Mouse (Mus musculus) urinary bladder, postnatal 10 days (tissue): Measurements from ENCODE around the gene Slc8a2.

Experiments used
- DNase-seq: peaks from one replicate; pipeline ENCODE4 v3.0.0; 2022; ENCODE audit warnings: low spot score

The Slc8a2 gene

DNA sequence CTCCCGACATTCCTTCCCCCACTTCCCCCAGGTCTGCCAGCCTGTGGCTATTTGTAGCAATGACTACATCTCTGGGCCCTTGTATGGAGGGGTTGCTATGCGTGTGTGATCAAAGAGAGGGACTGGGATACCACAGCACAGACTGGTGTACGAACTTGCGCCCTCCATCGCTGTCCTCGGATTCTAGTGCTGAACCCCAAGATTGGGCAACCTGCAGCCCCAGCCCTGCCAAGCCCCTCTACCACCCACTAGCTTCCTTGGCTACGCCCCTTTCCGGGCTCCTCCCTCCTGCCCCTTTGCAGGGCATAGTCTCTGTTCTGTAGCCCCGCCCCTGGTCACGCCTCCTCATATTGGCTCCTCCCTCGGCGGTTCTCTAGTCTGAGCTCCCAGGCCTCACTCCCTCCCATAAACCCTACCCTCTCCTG is at the start of gene Slc8a2:
Gene Slc8a2, plus strand, starts transcription at position 406 of the 425 bp plus-strand sequence.
- DNase-seq: peak; percentile 47

DNA sequence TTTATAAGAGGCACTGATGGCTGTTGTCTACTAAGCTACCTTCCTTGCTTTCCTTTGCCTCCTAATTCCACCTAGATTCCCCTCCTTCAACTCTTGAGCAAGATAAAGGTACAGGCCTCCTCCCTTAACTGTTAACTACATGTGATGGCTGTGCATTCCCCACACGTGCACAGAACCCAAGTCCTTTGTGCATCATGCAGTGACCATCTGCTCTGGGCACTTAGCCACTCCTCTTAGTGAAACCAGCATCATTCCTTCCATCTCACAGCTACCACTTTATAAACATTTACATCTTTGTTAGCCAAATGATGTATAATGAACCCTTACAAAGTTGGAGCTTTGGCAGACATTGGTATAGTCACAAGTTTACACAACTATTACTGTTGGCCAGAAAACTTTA is 49.7 kb upstream of the Slc8a2 start:
- DNase-seq: no peak

DNA sequence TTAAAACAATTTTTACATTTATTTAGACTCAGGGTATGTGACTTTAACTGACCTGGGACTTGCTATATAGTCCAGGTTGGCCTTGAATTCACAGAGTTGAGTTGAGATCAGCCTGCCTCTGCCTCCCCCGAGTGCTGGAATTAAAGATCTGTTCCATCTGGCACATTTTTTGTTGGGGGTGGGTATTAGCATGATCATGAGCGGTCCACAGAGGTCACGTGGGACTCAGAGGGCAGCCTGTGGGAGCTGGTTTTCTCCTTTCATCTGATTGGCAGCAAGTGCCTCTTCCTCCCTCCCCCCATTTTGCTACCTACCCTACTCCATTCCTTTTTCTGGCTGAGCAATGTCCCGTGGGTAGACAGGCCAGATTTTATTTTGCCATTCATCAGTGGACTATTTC is 49.0 kb upstream of the Slc8a2 start:
- no peak for DNase-seq

DNA sequence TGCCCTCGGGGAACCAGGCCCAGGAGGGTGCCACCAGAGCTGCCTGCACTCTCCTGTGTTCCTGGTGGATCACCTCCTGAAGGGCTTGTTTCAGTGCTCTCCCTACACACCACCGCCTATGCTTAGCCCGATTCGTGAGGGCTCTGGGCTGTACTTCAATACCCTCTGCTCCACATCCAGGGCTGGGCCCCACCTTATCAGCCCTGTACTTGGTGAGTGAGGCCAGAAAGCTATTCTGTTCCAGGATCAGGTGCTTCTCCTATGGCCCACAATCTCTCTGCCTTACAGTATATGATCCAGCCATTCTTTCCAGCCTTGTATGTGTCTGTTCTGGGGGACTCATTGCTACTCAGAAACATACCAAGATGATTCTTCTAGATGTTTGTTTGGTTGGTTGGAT is 46.3 kb upstream of the Slc8a2 start:
- no peak for DNase-seq

DNA sequence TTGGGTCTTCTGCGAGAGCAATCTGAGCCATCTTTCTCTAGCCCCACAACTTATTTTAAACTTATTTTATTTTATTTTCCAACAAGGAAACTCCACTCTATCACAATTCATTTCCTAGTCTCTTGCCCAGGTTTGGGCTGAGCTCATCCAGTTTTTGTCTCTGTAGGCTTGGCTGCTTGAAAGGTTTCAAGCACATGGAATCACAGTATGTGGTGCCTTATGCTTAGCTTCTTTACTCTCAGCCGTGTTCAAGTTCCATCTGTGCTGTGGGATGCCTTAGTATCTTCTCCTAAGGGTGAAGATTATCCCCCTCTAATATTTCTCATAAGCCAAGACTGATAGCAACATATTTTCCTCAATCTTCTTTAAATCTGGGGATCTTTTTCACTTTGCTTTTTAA is 42.0 kb upstream of the Slc8a2 start:
- no peak for DNase-seq

DNA sequence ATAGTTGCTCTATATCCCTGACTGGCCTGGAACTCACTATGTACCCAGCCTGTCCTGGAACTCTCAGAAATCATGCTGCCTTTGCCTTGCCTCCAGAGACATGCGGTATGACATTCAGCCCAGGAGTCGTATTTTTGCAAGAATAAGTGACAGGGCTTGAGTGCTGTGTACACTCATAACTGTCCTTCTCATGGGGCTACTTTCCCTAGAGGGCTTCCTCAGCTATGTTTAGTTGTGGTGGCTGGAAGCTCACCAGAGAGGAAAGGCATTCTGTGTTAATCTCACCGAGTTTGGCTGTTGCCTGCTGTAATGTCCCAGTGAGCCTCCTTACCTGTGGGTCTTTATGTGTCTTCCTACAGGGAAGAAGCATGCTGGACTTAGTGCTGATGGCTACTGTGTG is 35.0 kb upstream of the Slc8a2 start:
- DNase-seq: no peak

DNA sequence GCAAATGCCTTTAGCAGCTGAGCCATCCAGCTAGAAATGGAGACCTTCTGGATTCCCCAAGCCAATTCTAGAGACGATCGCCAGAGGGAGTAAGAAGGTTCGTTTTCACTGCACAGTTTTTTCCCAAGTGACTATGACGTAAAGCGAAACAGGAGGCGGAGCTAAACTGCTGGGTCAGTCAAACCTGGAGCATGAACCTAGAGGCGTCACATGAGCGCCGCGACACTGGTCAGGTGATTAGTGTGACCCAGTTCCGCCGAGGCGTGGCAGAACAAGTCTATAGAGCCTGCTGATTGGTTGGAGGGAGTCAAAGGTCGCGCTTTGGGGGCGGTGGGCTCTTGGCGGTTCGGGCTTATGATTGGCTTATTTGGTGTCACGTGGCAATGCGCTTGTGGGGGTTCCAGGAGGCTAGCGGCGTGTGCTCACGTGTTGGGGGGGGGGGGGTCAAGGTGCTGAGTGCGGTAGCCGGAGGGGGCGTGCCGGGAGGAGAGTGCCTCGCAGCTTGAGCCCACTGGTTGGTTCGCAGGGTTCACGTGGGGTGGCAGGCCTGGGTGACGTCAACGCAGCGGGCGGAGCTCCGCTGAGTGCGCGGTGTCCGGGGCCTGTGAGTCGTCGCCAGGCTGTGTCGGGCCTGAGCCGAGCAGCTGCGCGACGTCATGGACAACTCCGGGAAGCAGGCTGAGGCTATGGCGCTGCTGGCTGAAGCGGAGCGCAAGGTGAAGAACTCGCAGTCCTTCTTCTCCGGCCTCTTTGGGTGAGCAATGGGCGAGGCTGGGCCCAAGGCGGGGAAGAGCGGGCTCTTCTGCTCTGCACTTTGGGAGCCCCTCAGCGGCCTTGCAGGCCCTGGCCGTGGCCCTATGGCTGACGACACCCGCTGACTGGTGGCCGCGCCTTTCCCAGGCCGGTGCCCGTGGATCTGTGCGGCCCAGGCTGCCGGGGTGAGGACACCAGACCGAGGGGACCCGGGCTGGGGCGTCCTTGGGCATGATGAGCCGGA is 31.3 kb upstream of the Slc8a2 start, which contains the start of gene Napa:
Gene Napa, plus strand, starts transcription at position 438 of the 997 bp plus-strand sequence.
- peak; percentile 92 for DNase-seq

DNA sequence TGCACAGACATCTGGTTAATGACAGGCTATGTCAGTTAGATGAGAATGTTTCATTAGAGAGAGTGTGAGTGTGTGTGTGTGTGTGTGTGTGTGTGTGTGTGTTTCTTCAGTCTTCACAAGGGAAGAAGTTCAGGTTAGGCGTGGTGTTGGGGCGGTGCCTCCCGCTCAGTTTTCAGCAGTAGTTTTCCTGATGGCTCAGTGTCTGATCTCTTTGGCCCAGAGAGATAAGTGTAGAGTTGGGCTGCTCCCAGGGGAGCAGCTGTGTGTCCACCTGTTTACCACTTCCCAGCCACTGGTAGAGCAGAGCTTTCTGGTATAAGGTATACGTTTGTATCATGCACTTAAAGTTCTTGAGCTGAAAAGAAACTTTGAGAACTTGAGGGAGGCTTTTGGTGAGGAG is 29.7 kb upstream of the Slc8a2 start:
- no peak for DNase-seq

DNA sequence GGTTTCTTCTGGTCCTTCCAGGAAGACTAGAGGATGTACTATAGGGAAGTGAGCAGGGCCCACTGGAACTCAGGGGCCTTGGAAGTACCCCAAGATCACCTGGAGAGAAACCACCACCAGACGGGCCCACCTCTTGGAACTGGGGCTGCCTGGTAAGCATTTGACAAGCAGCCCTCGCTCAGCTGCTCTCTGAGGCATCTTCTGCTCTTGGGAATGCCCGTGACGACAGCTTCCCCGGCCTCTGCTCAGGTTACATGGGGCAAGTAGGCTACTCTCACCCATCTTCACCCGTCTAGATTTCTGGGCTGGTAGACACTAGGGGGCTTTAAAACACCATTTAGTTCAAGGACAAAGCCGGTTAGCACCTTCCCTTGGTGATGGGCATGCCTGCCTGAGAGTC is 28.5 kb upstream of the Slc8a2 start:
- no peak for DNase-seq

DNA sequence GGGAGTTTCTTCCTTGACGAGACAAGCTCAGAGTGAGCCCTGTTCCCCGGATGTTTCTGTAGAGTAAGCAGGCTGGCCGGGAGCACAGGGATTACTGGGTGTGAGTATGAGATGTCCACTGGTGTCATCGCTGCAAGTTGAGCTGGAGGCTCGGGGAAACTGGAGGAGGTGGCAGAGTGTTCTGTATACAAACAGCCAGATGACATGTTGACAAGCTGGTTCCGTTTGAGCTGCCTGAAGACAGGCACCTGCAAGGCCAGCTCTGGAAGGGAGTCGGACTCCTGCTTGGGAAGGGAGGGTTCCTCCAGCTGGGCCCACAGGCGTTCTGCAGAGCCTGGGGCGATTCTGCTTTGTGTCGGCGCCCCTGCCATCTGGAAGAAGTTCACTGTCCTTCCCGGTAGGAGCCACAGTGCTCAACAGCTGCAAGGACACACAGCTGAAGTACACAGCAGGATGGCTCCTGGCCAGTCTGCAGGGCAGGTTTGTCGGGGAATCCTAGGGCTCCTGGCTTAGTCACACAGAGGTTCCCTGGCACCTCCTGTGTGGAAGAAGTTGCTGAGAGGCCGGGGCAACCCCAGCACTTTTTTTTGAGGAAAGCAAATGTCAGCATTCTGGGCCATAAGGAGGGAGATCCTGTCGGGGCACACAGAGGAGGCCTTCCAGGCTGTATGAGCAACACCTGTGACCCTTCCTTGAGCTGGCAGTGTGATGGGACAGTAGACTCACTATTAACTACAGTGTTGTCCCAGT is 27.7 kb upstream of the Slc8a2 start:
- no peak for DNase-seq

DNA sequence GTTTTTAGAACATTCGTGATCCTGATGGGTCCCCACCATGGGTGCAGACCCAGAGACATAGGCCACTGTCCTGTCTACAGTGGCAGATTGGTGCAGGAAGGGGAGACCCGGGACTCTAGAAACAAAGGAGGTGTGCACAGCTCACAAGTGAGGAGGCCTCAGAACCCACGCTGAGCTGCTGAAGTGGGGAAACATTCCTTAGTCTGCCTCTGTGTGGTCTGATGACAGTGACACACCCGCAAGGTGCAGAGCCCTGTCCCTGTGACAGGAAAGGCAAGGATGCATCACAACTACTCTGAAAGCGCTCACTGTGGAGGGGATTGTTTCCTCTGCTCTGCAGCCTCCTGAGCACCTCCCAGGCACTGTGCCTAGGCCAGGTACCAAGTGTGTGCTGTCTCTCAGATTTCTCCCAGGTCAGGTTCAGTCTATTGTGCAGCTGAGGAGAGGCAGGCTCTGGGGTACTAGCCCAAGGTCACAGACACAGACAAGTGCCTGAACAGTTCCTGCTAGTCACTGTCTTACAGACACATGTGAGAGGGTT is 26.9 kb upstream of the Slc8a2 start:
- DNase-seq: no peak

DNA sequence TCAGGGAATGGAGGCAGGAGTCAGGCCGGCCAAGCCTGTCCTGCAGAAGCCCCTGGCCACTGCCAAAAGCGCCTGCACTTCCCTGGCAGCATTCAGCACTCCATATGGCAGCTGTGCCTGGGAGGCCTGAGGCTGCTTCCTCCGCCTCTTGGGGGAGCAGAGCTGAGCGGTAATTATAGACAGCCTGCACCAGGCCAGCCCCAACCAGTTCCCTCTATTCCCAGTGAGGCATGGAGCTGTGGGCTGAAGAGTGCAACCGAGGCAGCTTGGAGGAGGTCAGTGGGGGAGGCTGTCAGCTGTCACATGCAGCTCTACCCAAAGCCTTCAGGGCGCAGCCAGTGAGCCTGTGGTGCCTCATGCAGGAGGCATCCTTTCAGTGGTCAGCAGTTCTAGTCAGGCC is 25.9 kb upstream of the Slc8a2 start:
- no peak for DNase-seq

DNA sequence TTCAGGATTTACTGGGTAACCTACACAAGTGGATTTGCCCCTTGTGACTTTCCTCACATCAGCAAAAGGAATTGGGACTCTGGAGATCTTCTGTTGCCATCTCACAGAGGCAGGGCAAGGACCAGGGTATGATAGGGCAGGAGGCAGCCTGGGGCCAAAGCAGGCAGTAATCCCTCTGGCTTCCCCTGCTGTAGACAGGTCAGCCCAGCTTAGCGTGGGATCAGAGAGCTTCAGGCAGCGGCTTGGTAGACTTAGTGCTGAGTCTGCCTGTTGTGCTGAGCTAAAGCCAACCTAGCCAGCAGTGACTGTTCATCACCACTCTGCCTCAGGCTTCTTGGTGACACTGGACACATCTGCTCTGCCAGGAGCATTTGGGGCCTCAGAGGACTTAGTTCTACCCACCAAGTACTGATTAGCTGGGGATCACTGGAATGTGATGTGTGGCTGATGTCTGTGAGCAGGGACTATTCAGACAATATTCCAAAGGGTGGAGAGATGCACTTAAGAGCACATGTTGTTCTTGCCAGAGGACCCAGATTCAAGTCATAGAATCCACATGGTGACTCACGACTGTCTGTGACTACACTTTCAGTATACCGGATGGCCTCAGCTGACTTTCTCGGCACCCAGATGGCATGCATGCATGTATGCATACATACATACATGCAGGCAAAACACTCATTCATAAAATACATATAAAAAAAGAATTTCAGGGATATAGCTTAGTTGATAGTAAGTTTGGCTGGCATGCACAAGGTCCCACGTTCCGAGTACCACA is 24.8 kb upstream of the Slc8a2 start:
- no peak for DNase-seq

DNA sequence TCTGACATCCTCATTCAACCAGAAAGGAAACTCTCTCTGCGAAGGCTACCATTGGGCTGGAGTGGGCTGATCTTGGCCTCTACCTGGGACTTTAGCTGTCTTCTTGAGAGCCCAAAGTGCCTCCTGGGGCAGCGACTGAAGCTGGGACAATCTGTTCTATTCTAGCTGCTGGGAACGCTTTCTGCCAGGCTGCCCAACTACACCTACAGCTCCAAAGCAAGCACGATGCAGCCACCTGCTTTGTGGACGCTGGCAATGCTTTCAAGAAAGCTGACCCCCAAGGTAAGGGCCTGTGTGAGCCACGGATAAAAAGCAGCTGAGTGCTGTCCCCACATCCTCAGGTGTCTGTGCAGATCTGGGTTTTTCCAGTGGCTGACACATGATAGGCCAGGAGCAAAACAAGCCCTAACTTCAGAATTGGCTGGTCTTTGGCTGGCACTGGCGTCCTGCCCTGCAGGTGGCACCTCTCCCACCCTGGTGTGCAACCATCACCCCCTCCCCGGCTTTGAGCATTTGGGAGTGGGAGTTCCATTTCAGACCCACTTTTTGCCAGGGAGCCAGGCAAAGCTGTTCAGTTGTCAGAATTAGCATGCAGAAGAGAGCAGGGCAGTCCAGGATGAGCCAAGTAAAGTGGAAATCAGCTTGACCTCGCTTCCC is 20.6 kb upstream of the Slc8a2 start:
- DNase-seq: no peak

DNA sequence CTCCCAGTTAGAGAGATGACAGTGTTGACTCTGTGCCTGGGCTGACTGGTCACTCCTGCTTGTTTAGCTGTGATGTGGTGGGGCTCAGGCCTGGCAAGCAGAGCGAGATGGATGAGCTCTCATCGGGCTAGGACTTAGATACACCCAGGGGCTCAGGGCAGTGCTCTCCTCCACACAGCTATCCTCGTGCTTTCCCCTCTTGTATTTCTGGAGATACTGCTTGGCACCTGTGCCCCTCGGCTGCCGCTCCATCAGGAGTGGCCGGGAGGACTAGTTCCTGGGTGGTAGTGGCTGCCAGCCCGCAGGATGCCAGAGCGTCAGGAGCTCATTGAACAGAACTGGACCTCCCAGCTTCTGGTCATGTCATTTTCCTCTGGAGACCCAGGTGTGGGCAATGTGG is 19.5 kb upstream of the Slc8a2 start:
- no peak for DNase-seq

DNA sequence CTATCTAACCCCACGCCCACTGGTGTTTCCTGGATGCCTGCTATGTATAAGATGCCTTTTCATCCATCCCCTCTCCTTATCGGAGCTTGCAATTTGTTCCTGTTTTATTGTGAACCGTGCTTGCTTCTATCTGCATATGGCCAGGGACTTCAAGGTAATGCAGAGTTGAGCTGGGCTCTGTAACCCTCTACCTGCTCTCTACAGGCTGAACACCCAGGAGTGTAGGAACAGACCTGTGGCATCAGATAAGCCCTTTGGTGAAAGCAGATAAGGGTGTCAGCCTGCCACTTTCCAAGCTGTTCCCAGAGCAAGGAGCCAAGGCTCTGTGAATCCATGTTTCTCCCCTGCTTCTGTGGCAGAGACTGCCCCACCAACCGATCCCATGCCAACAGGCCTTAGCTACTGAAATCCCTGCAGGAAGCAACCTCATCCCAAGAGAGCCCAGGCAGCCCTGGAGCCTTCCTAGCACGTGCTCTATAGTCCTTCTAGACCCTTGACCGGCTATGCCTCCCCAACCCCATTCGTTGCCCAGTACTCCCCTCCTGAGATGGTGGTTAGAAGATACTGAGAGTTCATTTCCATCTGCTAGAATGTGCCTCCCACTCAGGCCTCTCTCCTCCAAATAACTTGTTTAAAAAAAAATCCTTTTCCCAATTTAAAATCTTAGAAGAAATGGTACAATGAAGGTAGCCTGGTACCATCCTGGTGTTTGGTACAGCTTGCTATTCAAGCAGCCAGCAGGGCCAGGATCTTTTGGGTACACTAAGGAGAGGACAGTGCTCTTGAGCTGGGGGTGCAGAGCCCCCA is 18.1 kb upstream of the Slc8a2 start:
- DNase-seq: no peak

DNA sequence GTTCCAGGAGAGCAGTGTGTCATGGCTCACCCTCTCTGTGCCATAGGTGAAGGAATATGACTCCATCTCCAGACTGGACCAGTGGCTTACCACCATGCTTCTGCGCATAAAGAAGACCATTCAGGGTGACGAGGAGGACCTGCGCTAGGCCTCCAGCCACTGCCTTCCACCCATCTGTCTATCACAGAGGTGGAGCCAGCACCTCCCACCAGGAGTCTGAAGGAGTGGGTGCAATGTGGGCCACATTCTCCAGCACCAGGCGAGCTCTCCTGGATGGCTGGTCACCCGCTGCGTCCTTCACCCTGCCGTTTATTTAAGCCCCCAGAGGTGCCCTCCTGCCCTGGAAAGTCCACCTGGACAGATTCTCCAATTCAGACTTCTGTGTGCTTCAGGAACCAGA is 13.2 kb upstream of the Slc8a2 start:
- no peak for DNase-seq

DNA sequence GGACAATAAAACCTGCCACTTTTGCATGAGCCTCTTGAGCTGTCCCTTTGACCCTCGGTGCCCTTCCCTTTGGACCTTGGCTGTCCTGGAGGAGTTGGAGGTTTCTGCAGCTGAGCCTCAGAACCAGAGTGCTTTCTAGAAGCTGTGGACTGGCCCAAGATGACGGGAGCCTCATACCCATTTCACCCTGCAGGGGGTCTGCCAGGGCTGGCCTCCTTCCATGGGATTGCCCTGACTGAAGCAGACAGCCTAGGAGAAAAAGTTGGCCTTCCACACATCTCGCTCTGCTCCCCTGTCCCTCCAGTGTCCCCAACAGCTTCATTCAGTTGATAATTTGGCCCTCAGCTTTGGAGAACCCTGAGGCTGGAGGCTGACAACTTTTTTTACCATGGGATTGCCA is 12.5 kb upstream of the Slc8a2 start:
- DNase-seq: no peak

DNA sequence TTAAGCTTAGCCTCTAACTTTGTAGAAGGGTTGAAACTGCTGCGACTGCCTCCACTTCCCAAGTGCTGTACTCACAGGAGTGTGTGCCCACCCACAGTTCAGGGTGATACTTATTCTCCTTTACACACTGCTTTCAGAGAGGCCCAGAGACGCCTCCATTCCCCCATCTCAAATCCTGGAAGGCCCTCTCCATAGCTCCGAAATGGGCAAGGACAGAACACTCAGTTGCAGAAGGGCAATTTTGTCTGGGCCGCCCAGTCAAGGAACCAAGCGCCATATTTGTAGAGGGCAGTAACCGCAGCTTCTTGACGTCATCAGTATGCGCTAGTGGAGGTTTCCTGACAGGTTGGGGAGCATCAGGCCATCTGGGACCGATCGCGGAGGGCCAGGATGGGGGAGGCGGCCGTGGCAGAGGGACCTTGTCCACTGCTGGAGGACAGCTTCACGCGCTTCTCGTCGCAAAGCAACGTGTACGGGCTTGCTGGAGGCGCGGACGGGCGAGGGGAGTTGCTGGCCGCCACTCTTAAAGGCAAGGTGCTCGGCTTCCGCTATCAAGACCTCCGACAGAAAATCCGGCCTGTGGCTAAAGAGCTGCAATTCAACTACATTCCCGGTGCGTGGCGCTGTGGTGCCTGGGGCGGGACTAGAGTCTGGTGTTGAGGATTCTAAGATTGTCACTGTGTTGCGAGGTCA is 9.9 kb upstream of the Slc8a2 start, which contains the start of gene Kptn:
Gene Kptn, plus strand, starts transcription at position 327 of the 693 bp plus-strand sequence.
- DNase-seq: peak; percentile 76

DNA sequence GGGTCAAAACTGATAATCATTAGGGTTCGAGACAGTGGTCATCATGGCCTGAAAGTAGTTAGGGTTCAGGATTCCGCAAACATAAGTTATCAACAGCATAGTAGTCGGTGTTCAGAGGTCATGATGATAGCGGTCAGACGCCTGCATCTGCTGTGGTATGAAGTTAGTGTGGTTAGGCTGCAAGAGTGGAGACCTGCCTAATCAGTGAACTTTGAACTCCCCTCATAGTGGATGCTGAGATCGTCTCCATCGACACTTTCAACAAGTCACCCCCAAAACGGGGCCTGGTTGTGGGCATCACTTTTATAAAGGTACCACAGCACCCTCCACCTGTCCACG is 9.4 kb upstream of the Slc8a2 start:
- DNase-seq: no peak
